Mouse (Mus musculus): ENCODE data around the gene Gm4353.

Gene Gm4353

DNA sequence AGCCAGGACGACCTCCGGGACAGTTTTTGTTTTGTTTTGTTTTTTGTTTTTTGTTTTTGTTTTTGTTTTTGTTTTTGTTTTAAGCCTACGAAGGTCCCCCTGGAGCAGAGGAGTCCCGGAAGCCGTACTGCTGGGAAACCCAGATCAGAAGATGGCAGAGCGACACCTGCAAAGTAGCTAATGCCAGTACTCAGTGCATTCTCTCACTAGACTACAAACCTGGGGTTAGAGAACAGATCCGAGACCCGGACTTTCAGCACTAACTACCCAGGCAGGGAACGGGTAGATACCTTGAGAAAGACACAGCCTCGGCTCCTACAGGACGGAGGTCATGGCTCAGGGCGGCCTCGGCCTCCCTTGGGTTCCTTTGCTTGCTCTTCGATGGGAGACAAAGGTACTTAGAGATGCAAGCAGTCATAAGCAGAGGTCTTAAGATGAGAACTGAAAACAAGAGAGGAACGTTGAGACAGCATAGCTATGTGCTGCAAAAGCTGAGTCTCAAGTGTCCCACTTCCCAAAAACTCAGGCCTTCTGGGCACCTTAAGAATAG lies 43.9 kb downstream of the Gm4353 start:
- DNase-seq (ENCODE audit: low spot score in 2 of 2) = no peak

DNA sequence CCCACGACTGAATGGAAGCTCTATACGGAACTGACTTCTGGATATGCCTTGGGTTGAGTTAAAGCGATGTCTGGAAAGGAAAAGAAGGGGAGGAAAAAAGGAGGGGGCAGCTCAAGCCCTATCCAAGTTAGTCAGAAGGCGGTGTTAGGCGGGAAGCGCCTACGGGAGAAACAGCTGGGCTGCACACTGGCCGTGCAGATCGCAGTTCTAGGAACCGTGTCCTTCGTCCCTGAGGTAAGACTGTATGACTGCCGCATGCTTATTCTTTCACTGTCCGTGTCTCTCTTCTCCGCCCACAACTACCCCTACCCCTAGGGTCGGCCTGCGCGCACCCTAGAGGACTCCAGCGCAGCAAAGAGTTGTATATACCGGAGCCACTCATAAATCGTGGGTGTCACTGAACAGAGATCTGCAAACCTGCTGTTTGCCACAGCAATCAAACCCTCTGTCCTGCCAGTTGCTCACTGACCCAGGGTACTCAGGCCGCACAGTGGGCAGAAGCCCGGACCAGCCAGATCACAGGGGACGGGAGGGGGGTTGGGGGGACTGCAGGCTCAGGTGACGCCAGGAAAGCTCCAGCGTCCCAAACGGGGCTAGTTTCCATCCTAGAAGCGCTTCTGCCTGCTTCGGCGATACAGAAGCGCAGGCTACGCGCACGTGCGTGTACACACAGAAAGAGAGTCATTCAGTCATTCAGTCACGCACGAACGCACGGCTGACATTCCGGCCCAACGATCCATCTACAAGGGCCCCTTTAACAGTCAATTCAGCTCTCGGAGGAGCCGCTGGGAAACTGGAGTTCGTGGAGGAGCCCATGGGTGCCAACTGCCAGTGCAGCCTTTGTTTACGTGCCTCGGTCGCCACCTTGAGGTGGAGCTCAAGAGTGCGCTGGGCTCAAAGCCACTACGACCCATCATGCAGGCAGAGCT lies 44.6 kb downstream of the Gm4353 start:
- peak; percentile 70 to 83 for DNase-seq (ENCODE audit: low spot score in 2 of 2)

DNA sequence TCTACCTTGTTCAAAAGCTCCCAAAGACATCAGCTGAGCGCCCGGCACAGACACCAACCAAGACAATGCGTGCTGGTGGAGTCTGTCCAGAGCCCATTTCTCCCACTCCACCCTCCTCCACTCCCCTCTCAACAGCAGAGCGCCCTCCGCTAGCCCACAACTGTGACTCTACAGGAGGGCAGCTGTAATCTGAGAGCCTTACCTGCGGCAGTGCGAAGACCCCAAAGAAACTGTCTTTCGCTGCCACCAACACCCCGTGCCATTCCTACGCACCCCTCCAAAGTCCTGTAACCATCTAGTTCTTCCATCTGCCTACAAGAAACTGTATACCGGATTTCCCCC lies 45.3 kb downstream of the Gm4353 start, which contains the start of gene 1110004F10Rik:
Gene 1110004F10Rik, plus strand, starts transcription at position 202 of the 342 bp plus-strand sequence.
- no peak for DNase-seq (ENCODE audit: low spot score in 2 of 2)

DNA sequence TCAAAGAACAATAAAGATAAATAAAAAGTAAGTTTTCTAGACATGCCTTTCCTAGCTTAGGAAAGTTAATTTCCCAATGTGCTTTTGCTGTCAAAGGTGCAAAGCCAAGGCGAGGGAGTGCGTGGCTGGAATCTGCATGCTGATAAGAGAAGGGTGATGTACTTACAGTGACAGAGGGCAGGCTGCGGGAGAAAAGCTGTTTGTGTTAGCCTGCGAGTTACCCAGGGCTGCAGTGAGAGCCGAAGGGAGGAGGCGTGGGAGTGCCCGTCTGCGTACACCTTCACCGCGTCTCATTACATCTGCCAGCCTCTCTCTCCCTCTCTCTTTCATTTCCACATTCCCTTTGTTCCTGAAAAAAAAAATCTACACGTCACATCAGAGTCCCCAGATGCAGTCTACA lies 45.9 kb downstream of the Gm4353 start, which contains the start of gene Sox6:
Gene Sox6, minus strand, starts transcription at position 286 of the 400 bp plus-strand sequence.
- DNase-seq (ENCODE audit: low spot score in 2 of 2) = no peak

DNA sequence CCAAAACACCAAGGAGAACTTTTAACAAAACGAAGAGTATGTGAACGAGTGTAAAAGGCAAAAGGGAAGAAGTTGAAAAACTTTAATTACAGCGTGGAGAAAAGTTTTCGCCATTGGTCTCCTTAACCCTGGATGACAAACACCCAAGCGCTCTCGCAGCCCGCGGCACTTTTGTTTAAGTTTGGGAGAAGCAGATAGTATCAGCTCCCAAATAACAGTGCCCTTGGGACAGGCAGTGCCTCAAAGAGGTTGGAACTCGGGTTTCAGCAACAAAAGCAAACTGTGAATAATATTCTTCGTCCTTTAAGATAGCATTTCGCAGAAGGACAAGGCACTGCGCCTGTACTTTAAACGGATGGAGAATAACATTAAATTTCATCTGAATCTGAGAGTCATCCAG lies 46.4 kb downstream of the Gm4353 start:
- no peak for DNase-seq (ENCODE audit: low spot score in 2 of 2)

DNA sequence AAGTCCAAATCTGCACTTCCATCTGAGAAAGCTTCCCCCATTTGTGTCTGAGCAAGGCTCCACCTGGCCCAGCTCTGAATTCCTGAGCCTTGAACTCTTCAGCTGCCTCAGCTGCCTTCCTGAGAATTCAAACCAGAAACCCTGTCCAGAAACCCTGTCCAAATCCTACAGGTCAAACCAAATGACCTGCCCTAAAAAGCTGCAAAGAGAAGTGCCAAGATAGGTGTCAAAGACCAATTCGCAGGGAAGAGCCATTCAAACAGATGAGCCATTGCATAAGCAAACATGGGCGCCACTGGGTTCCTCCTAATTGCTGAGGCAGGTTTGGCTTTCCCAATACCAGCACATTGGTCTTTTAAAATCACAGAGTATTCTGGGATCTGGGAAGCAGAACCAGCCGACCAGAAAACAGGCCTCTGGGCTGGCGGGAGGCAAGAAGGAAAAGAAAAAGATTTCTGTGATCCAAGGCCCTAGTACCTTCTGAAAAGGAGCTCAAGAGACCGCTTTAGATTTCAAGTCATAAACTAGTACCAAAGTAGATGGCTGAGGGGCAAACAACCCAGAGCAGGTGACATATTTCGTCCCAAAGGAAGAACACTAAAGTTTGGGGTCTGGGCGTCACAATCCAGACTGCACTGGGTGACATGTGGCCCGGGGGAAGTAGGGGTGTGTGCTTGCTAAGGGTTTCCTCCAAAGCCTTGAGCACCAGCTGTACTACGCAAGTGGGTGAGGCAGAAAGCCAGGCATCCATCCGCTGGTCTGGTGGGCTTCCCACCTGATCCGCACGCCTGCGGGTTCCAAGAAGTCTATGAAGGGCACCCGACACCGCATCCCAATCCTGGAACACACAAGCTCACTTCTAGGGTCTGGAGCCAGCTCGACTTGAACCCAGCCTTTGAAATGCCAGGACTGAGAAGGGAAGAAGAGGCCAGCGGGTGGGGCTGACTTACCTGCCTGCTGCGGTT lies 47.6 kb downstream of the Gm4353 start:
- DNase-seq (ENCODE audit: low spot score in 2 of 2) = no peak

DNA sequence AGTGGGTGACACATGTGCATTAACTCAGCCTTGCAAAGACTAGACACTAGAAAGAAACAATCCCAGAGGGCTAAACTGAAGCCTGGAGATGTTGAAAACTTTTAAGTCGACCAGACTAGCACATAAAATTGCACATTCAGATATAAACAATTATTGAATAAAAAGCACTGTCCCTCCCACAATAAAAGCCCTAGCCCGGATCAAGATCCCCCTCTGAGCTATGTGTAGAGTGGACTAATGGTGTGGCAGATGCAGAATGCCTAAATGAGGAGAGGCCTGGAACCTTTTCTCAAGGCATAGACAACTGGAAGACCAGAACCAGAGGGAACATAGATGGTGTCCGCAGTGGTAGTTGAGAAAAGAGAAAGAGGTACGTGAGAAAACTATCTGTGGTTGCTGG lies 48.9 kb downstream of the Gm4353 start:
- DNase-seq (ENCODE audit: low spot score in 2 of 2) = no peak

DNA sequence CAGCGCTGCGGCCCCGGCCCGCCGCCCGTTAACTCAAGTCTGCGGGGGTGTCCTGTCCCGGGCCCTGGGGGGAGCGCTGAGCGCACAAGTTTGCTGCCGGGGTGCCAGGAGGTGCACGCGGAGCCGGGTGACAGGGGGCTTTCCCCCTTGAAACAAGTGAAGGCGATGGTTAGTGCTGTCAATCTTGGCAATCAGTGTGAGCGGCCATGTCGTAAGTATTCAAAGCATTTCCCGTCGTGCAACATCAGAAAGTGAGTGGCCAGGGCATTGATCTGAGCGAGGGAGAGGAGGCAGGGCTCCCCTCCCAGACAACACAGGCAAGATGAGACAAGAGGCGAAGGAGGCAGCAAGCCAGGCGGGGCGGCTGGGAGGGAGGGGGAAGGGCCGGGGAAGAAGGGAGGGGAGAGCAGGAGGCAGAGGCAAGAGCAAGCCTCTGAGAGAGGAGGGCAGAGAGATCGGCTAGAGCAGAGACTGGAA lies 50.1 kb downstream of the Gm4353 start:
- peak; percentile 22 to 39 for DNase-seq (ENCODE audit: low spot score in 2 of 2)

DNA sequence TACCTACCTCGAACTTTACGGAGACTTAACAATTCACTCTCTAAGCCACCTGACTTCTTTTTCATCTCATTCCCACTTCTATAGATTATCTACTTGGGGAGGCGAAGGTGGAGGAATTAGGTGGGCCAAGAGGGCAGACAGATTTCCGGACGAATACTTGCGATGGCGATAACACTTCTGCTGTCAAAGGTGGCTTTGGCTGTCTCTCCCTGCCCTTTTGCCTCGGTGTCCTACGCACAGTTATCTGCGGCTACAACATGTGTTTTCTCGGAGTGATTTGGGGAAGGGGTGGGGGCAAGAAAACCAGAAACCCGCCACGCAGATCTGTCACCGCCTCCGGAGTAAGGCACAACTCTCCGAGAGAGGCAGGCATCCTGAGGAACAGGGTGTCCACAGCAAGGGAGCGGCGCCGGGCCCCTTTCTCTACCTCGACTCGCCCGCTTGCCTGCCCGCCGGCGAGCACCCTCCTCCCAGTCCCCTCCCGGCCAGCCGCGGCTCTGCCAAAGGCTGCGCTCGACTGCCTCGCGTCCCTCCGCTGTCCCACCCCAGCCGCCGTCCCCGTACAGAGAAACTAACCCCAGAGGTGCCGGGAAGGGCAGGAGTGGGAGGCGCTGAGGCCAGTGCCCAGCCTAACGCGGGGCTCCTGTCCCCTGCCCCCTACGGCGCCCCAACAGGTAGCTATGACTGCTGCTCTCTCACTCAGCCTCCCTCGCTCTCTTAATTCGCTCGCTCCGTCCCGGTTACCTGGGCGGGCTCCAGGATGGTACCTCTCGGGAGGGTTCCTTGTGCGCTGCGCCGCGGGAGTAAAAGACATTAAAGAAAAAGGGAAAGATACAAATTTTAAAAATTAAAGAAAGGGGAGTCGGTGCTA lies 50.8 kb downstream of the Gm4353 start:
- DNase-seq (ENCODE audit: low spot score in 2 of 2) = peak; percentile 32 to 52

Measured in frontal cortex, postnatal 10 days (tissue).